ENCODE assay signal across 18 mouse cellular contexts in genomic region chr6:51002713-51003112, GRCm38 (mm10).
DNase-seq lines count a peak whose midpoint lies in the region; ATAC-seq and TF ChIP-seq lines count a peak whose summit lies in the region.
"Had no signal": no experiment of that assay in that cellular context is flagged by ENCODE, and none has a peak within 500 bp of the region (broad histone marks: within the 10 kb centered on the region; RNA-seq: fewer than 3 reads in every experiment).

No protein-coding gene starts in this region.

- H3K36me3 ChIP-seq in hindbrain, embryonic 10.5 days, result no peaks in the 10 kb centered on the region
- H3K36me3 ChIP-seq in hindbrain, postnatal 0 days (ENCODE audit: insufficient read depth, low read length), result no peaks in the 10 kb centered on the region
- H3K36me3 ChIP-seq in embryonic facial prominence, embryonic 12.5 days, result no peaks in the 10 kb centered on the region
- H3K36me3 ChIP-seq in forebrain, postnatal 0 days (ENCODE audit: insufficient read depth), result no peaks in the 10 kb centered on the region
- H3K36me3 ChIP-seq in limb, embryonic 14.5 days (ENCODE audit: control insufficient read depth, insufficient read depth, low read length), result no peaks in the 10 kb centered on the region
- H3K36me3 ChIP-seq: G1E; heart, embryonic 13.5 days; hindbrain, embryonic 15.5 days; kidney, embryonic 15.5 days had no signal

- H3K27me3 ChIP-seq in hindbrain, embryonic 10.5 days (ENCODE audit: insufficient read depth, poor library complexity, severe bottlenecking), result no peaks in the 10 kb centered on the region
- H3K27me3 ChIP-seq in hindbrain, postnatal 0 days (ENCODE audit: insufficient read depth, low read length), result no peaks in the 10 kb centered on the region
- H3K27me3 ChIP-seq in embryonic facial prominence, embryonic 12.5 days, result no peaks in the 10 kb centered on the region
- no peaks in the 10 kb centered on the region for H3K27me3 ChIP-seq in forebrain, postnatal 0 days (ENCODE audit: insufficient read depth, low read length)
- no peaks in the 10 kb centered on the region for H3K27me3 ChIP-seq in limb, embryonic 14.5 days (ENCODE audit: control insufficient read depth, insufficient read depth, low read length)
- H3K27me3 ChIP-seq: heart, embryonic 13.5 days; hindbrain, embryonic 15.5 days; kidney, embryonic 15.5 days had no signal

- ATAC-seq in hindbrain, postnatal 0 days, result no peak
- peak; percentile 87 for ATAC-seq in embryonic facial prominence, embryonic 12.5 days (ENCODE audit: insufficient number of reproducible peaks, insufficient read depth, low FRiP score, low TSS enrichment)
- ATAC-seq in forebrain, postnatal 0 days, result peak; percentile 59
- peak; percentile 77 for ATAC-seq in limb, embryonic 14.5 days (ENCODE audit: low FRiP score, low read depth)
- ATAC-seq: activated CD4-positive, CD25-positive, alpha-beta regulatory T cell, adult 4 months had no signal

- intact Hi-C loops in heart, postnatal 10 days (cut with DNase I), result no loop called here

- no peak overlapping the region for H3K9ac ChIP-seq in hindbrain, postnatal 0 days (replicated peaks; ENCODE audit: low read length)
- no peak overlapping the region for H3K9ac ChIP-seq in embryonic facial prominence, embryonic 12.5 days
- H3K9ac ChIP-seq in forebrain, postnatal 0 days, result no peak overlapping the region
- no peak overlapping the region for H3K9ac ChIP-seq in limb, embryonic 14.5 days (ENCODE audit: low read depth, low read length, severe bottlenecking)
- H3K9ac ChIP-seq: heart, embryonic 13.5 days; hindbrain, embryonic 15.5 days; kidney, embryonic 15.5 days; lung, embryonic 14.5 days had no signal

- TF ChIP-seq POLR2A in limb, embryonic 14.5 days (IDR thresholded peaks at IDR 0.05; ENCODE audit: borderline replicate concordance, extremely low read depth, insufficient read depth, insufficient read length), result no peak

- no peak overlapping the region for H3K4me3 ChIP-seq in hindbrain, embryonic 10.5 days
- H3K4me3 ChIP-seq in hindbrain, postnatal 0 days (ENCODE audit: low read length), result no peak overlapping the region
- H3K4me3 ChIP-seq in embryonic facial prominence, embryonic 12.5 days, result no peak overlapping the region
- no peak overlapping the region for H3K4me3 ChIP-seq in forebrain, postnatal 0 days (ENCODE audit: low read depth, low read length)
- no peak overlapping the region for H3K4me3 ChIP-seq in limb, embryonic 14.5 days (replicated peaks; ENCODE audit: low read length)
- H3K4me3 ChIP-seq: heart, embryonic 13.5 days; hindbrain, embryonic 15.5 days; kidney, embryonic 15.5 days had no signal

- peaks cover 19% of the 10 kb centered on the region for H3K4me1 ChIP-seq in hindbrain, embryonic 10.5 days (replicated peaks)
- H3K4me1 ChIP-seq in hindbrain, postnatal 0 days (ENCODE audit: insufficient read depth, low read length), result no peaks in the 10 kb centered on the region
- peaks cover 24% of the 10 kb centered on the region for H3K4me1 ChIP-seq in embryonic facial prominence, embryonic 12.5 days
- peaks cover 11% of the 10 kb centered on the region; the same call in 1 of the 2 replicates for H3K4me1 ChIP-seq in forebrain, postnatal 0 days (ENCODE audit: insufficient read depth)
- peaks cover 34% of the 10 kb centered on the region for H3K4me1 ChIP-seq in limb, embryonic 14.5 days (ENCODE audit: control insufficient read depth, insufficient read depth, low read length)

- 62% methylated on average over 7 of the region's 7 CpGs for WGBS in hindbrain, embryonic 10.5 days
- WGBS in hindbrain, postnatal 0 days, result 67% methylated on average over 7 of the region's 7 CpGs
- 19% methylated on average over 7 of the region's 7 CpGs for WGBS in embryonic facial prominence, embryonic 12.5 days
- WGBS in forebrain, postnatal 0 days, result 30% methylated on average over 7 of the region's 7 CpGs
- WGBS in limb, embryonic 14.5 days, result 19% methylated on average over 7 of the region's 7 CpGs

- no peak overlapping the region for H3K4me2 ChIP-seq in hindbrain, postnatal 0 days (ENCODE audit: low read depth, low read length)
- no peak overlapping the region for H3K4me2 ChIP-seq in embryonic facial prominence, embryonic 12.5 days (replicated peaks)
- no peak overlapping the region for H3K4me2 ChIP-seq in forebrain, postnatal 0 days (ENCODE audit: low read depth)
- no peak overlapping the region for H3K4me2 ChIP-seq in limb, embryonic 14.5 days (replicated peaks; ENCODE audit: low read depth, low read length, severe bottlenecking)
- H3K4me2 ChIP-seq: heart, embryonic 13.5 days; hindbrain, embryonic 15.5 days; kidney, embryonic 15.5 days; lung, embryonic 14.5 days had no signal

- DNase-seq in hindbrain, embryonic 10.5 days (ENCODE audit: low spot score), result peak; percentile 56
- no peak for DNase-seq in hindbrain, postnatal 0 days (ENCODE audit: low spot score)
- DNase-seq in forebrain, postnatal 0 days, result peak; percentile 43
- DNase-seq in limb, embryonic 14.5 days (ENCODE audit: low spot score), result peak; percentile 91
- DNase-seq in urinary bladder, postnatal 36 days (ENCODE audit: low spot score in 2 of 2), result no peak
- no peak for DNase-seq in ovary, postnatal 10 days (ENCODE audit: low spot score)
- no peak for DNase-seq in heart, postnatal 10 days
- DNase-seq: layer of hippocampus, adult 9-11 months; left cerebral cortex, postnatal 4 days; lung, embryonic 14.5 days; right cerebral cortex, postnatal 25 days; thymus, postnatal 36 days had no signal

- H3K27ac ChIP-seq in hindbrain, embryonic 10.5 days, result no peak overlapping the region
- H3K27ac ChIP-seq in hindbrain, postnatal 0 days, result no peak overlapping the region
- H3K27ac ChIP-seq in embryonic facial prominence, embryonic 12.5 days, result peak overlapping the region; percentile 98
- H3K27ac ChIP-seq in forebrain, postnatal 0 days (ENCODE audit: low read depth, low read length), result no peak overlapping the region
- H3K27ac ChIP-seq in limb, embryonic 14.5 days (replicated peaks; ENCODE audit: low read depth, low read length), result peak overlapping the region; percentile 59
- H3K27ac ChIP-seq: heart, embryonic 13.5 days; hindbrain, embryonic 15.5 days; kidney, embryonic 15.5 days had no signal

- no peaks in the 10 kb centered on the region for H3K9me3 ChIP-seq in hindbrain, embryonic 10.5 days
- no peaks in the 10 kb centered on the region for H3K9me3 ChIP-seq in hindbrain, postnatal 0 days (ENCODE audit: low read length)
- H3K9me3 ChIP-seq in embryonic facial prominence, embryonic 12.5 days, result no peaks in the 10 kb centered on the region
- no peaks in the 10 kb centered on the region for H3K9me3 ChIP-seq in forebrain, postnatal 0 days (ENCODE audit: low read length)
- H3K9me3 ChIP-seq in limb, embryonic 14.5 days (ENCODE audit: control insufficient read depth, low read length), result no peaks in the 10 kb centered on the region
- H3K9me3 ChIP-seq: G1E; heart, embryonic 13.5 days; hindbrain, embryonic 15.5 days; kidney, embryonic 15.5 days had no signal

- no peak for TF ChIP-seq CTCF in hindbrain, postnatal 0 days (IDR thresholded peaks at IDR 0.05; ENCODE audit: low read depth)
- TF ChIP-seq CTCF in forebrain, postnatal 0 days (IDR thresholded peaks at IDR 0.05; ENCODE audit: low read depth), result no peak

Comparison
In these comparisons a context has a peak if more than half of its experiments do, and no peak if none do; other contexts are left out.
1. DNase-seq: peak in hindbrain, embryonic 10.5 days (single experiment), forebrain, postnatal 0 days (single experiment) and limb, embryonic 14.5 days (single experiment); none in hindbrain, postnatal 0 days (single experiment), urinary bladder, postnatal 36 days (0 of 2), ovary, postnatal 10 days (single experiment) and heart, postnatal 10 days (0 of 2).
2. H3K27ac ChIP-seq: peak in embryonic facial prominence, embryonic 12.5 days (single experiment) and limb, embryonic 14.5 days (single experiment); none in hindbrain, embryonic 10.5 days (single experiment), hindbrain, postnatal 0 days (single experiment) and forebrain, postnatal 0 days (single experiment).